Mouse (Mus musculus): ENCODE measurements around the gene Six2.

- TF ChIP-seq POLR2A (IDR thresholded peaks at IDR 0.05; ENCODE audit: control insufficient read depth, extremely low read depth, insufficient read depth, low read length, poor library complexity) (no peak), CTCF (IDR thresholded peaks at IDR 0.05; ENCODE audit: borderline replicate concordance, control insufficient read depth, extremely low read depth, insufficient read depth, low read length, poor library complexity) (no peak)
Measured at GRCm38 (mm10) chr17:85686476-85687420, 1.3 kb downstream of the Six2 start.
